Mouse (Mus musculus) heart, embryonic 13.5 days (tissue): ENCODE data around the gene Tada2a. TPM values are rescaled to one million over a fixed set of nuclear protein-coding genes. Genes with fewer than 3 reads are reported as not detected.

Experiments used
- ATAC-seq: fragments of 200-750 bp; cut with Nextera tagmentation; 2 replicates; pipeline ENCODE4 v1.8.0; 2017; ENCODE audit warnings: moderate TSS enrichment; ENCODE audit not compliant: insufficient number of reproducible peaks, low FRiP score, low TSS enrichment; ENCODE audit errors: extremely low read depth
- H3K27ac ChIP-seq: fragments of 300-500 bp; sonication (generic); replicated peaks from 2 replicates; pipeline ENCODE4 v1.5.1; 2015; ENCODE audit warnings: moderate library complexity, mild to moderate bottlenecking, inconsistent platforms
- H3K27me3 ChIP-seq: fragments of 300-500 bp; sonication (generic); replicated peaks from 2 replicates; pipeline ENCODE4 v1.6.1; 2015; ENCODE audit warnings: mild to moderate bottlenecking, inconsistent platforms
- H3K36me3 ChIP-seq: fragments of 300-500 bp; sonication (generic); 2 replicates; pipeline ENCODE4 v1.6.1; 2015; ENCODE audit warnings: mild to moderate bottlenecking, inconsistent platforms
- H3K4me1 ChIP-seq: fragments of 300-500 bp; sonication (generic); 2 replicates; pipeline ENCODE4 v1.6.1; 2015; ENCODE audit warnings: inconsistent platforms
- H3K4me2 ChIP-seq: fragments of 300-500 bp; sonication (generic); 2 replicates; pipeline ENCODE4 v1.6.1; 2015; ENCODE audit warnings: inconsistent platforms, mild to moderate bottlenecking, moderate library complexity
- H3K4me3 ChIP-seq: fragments of 300-500 bp; sonication (generic); 2 replicates; pipeline ENCODE4 v1.5.1; 2015; ENCODE audit warnings: moderate library complexity, mild to moderate bottlenecking, inconsistent platforms
- H3K9ac ChIP-seq: fragments of 300-500 bp; sonication (generic); 2 replicates; pipeline ENCODE4 v1.6.1; 2015; ENCODE audit warnings: inconsistent platforms, mild to moderate bottlenecking, moderate library complexity
- H3K9me3 ChIP-seq: fragments of 300-500 bp; sonication (generic); 2 replicates; pipeline ENCODE4 v1.6.1; 2016; ENCODE audit warnings: inconsistent platforms
- WGBS: fragments of 180-500 bp; shearing (Covaris S2); methylation state at CpG from one replicate; pipeline ENCODE4 v1.1.7; 2015; ENCODE audit warnings: mixed read lengths; 5-methylcytosine and 5-hydroxymethylcytosine counted together
- polyA plus RNA-seq: library from polyadenylated mRNA; unstranded; fragments of >200 nt; fragmentation: Nextera tagmentation; extraction: Ambion mirVana; gene quantifications from 2 replicates; pipeline ENCODE4 v1.2.1, GENCODE M21; 2015

Gene Tada2a
- polyA plus RNA-seq, 1 experiment from 2014 or later, result 19.9 TPM

- WGBS, result 77% methylated on average over 5 of the region's 5 CpGs
Measured at GRCm38 (mm10) chr11:84032559-84032958, 96.8 kb downstream of the Tada2a start.

GRCm38 (mm10) chr11:84031971-84032370 is 97.4 kb downstream of the Tada2a start:
- Histone ChIP-seq H3K4me1 (peaks cover 27% of the 10 kb centered on the region), H3K4me3 (no peak overlapping the region), H3K9me3 (no peaks in the 10 kb centered on the region), H3K4me2 (no peak overlapping the region), H3K27me3 (peaks cover 54% of the 10 kb centered on the region), H3K9ac (no peak overlapping the region), H3K36me3 (peaks cover 40% of the 10 kb centered on the region), H3K27ac (no peak overlapping the region)
- ATAC-seq, result no peak
- WGBS, result 54% methylated on average over 9 of the region's 9 CpGs

More at GRCm38 (mm10) chr11:84032559-84032958, 96.8 kb downstream of the Tada2a start:
- Histone ChIP-seq H3K27me3 (peaks cover 48% of the 10 kb centered on the region), H3K4me2 (no peak overlapping the region), H3K9me3 (no peaks in the 10 kb centered on the region), H3K36me3 (peaks cover 40% of the 10 kb centered on the region), H3K4me1 (peaks cover 22% of the 10 kb centered on the region), H3K27ac (no peak overlapping the region), H3K9ac (no peak overlapping the region), H3K4me3 (no peak overlapping the region)
- no peak for ATAC-seq

Other genes with a start within 250 kb of the Tada2a start
- 19.2 and 20.6 TPM in 2 replicates for gene Ddx52, start 187.5 kb downstream of the Tada2a start, polyA plus RNA-seq
- 7.5 and 9.2 TPM in 2 replicates for gene Synrg, start 165.2 kb downstream of the Tada2a start, polyA plus RNA-seq
- gene Dusp14, start 60.3 kb downstream of the Tada2a start, polyA plus RNA-seq, result 5.1 and 6.6 TPM in 2 replicates
- 6.6 and 6.7 TPM in 2 replicates for gene Acaca, start 72 bp upstream of the Tada2a start, polyA plus RNA-seq
- gene Gm11437, start 37.9 kb upstream of the Tada2a start, polyA plus RNA-seq, result not detected in 2 replicates